In genomic region chr1:119899195-119900123, GRCm38 (mm10) we compare ENCODE assay signal across 8 mouse cellular contexts. TPM values are rescaled to one million over a fixed set of nuclear protein-coding genes. Genes with fewer than 3 reads are reported as not detected.
DNase-seq lines count a peak whose midpoint lies in the region; ATAC-seq lines count a peak whose summit lies in the region.

No protein-coding gene starts in this region.

- H3K4me2 ChIP-seq in hindbrain, embryonic 13.5 days, result no peak overlapping the region

- H3K27me3 ChIP-seq in hindbrain, embryonic 13.5 days, result no peaks in the 10 kb centered on the region

- H3K4me1 ChIP-seq in hindbrain, embryonic 13.5 days (replicated peaks), result peaks cover 49% of the 10 kb centered on the region

- H3K36me3 ChIP-seq in hindbrain, embryonic 13.5 days, result no peaks in the 10 kb centered on the region

- peak; percentile 53 for DNase-seq in retina, postnatal 1 day
- DNase-seq in retina, embryonic 14.5 days (ENCODE audit: low spot score), result no peak
- DNase-seq in left cerebral cortex, postnatal 14 days (ENCODE audit: low spot score in 2 of 2), result peak; percentile 73 to 91
- peak; percentile 73 for DNase-seq in right cerebral cortex, postnatal 14 days
- DNase-seq in urinary bladder, postnatal 14 days (ENCODE audit: low spot score), result no peak
- no peak for DNase-seq in gastrocnemius, postnatal 25 days
- DNase-seq in gastrocnemius, postnatal 36 days, result no peak

- peak overlapping the region; percentile 8; the same call in 1 of the 2 replicates for H3K9ac ChIP-seq in hindbrain, embryonic 13.5 days

- WGBS in hindbrain, embryonic 13.5 days, result 72% methylated on average over 11 of the region's 11 CpGs

- intact Hi-C loops in left cerebral cortex, postnatal 14 days (cut with DNase I), result no loop called here
- intact Hi-C loops in gastrocnemius, postnatal 36 days (cut with DNase I), result loop anchor here (5.0 kb wide), 1 partner anchor 52 kb away; no protein-coding TSS in a partner anchor

- H3K4me3 ChIP-seq in hindbrain, embryonic 13.5 days, result no peak overlapping the region

- H3K9me3 ChIP-seq in hindbrain, embryonic 13.5 days, result no peaks in the 10 kb centered on the region

- ATAC-seq in hindbrain, embryonic 13.5 days (ENCODE audit: low FRiP score), result peak; percentile 69

- H3K27ac ChIP-seq in hindbrain, embryonic 13.5 days, result peak overlapping the region; percentile 24; the same call in 1 of the 2 replicates

RNA-seq across cellular contexts. Expression of gene Tmem177, which starts 13.5 kb away (rescaled TPM):
- polyA plus RNA-seq in hindbrain, embryonic 13.5 days (2015; fragmentation: Nextera tagmentation; extraction: Ambion mirVana), result 9.0 and 9.4 TPM in 2 replicates
- 1 to 10 TPM; 6.2 to 7.1 TPM for total RNA-seq in left cerebral cortex, postnatal 14 days (2021)
- total RNA-seq in gastrocnemius, postnatal 25 days (2021), result 1 to 10 TPM; 5.1 TPM
- 1 to 10 TPM; 5.4 to 6.0 TPM for total RNA-seq in gastrocnemius, postnatal 36 days (2021)

Comparison
In these comparisons a context has a peak if more than half of its experiments do, and no peak if none do; other contexts are left out.
1. DNase-seq: peak in retina, postnatal 1 day (single experiment), left cerebral cortex, postnatal 14 days (2 of 2) and right cerebral cortex, postnatal 14 days (single experiment); none in retina, embryonic 14.5 days (single experiment), urinary bladder, postnatal 14 days (single experiment), gastrocnemius, postnatal 25 days (single experiment) and gastrocnemius, postnatal 36 days (0 of 2).